Mouse (Mus musculus) inflammation-experienced regulatory T-cells (primary cell): Measurements from ENCODE around the gene Stt3b. TPM values are rescaled to one million over a fixed set of nuclear protein-coding genes. Genes with fewer than 3 reads are reported as not detected.

ENCODE experiments used
- polyA plus RNA-seq, 2 experiments: library from polyadenylated mRNA; unstranded; fragments of 100-300 nt; shearing (Covaris generic); gene quantifications; one replicate each; pipeline ENCODE4 v1.2.1; 2017

The Stt3b gene
- polyA plus RNA-seq, result 10 to 100 TPM; 63.2 to 95.0 TPM

GRCm38 (mm10) chr9:115310346-115311222 lies at the start of gene Stt3b:
Gene Stt3b (minus strand): TSS chr9:115310421.

